Mouse (Mus musculus) intestine, postnatal 0 days (tissue): ENCODE data around the gene Ndufs1. TPM values are rescaled to one million over a fixed set of nuclear protein-coding genes. Genes with fewer than 3 reads are reported as not detected.
A peak's percentile ranks its signal among the peaks of the same experiment; 100 is the strongest.

Experiments used
- ATAC-seq: fragments of 200-750 bp; cut with Nextera tagmentation; 2 replicates; pipeline ENCODE4 v1.8.0; 2017; ENCODE audit warnings: mild to moderate bottlenecking, moderate TSS enrichment, moderate library complexity
- H3K27ac ChIP-seq: fragments of 300-500 bp; sonication (generic); 2 replicates; pipeline ENCODE4 v1.5.1; 2014; ENCODE audit warnings: mild to moderate bottlenecking, low read depth, low read length, moderate library complexity
- H3K27me3 ChIP-seq: fragments of 300-500 bp; sonication (generic); replicated peaks from 2 replicates; pipeline ENCODE4 v1.6.1; 2014; ENCODE audit warnings: low read length, mixed read lengths; ENCODE audit not compliant: control insufficient read depth, insufficient read depth
- H3K36me3 ChIP-seq: fragments of 300-500 bp; sonication (generic); 2 replicates; pipeline ENCODE4 v1.6.1; 2014; ENCODE audit warnings: mild to moderate bottlenecking, moderate library complexity; ENCODE audit not compliant: control insufficient read depth, insufficient read depth
- H3K4me1 ChIP-seq: fragments of 300-500 bp; sonication (generic); replicated peaks from 2 replicates; pipeline ENCODE4 v1.6.1; 2014; ENCODE audit warnings: antibody characterized with exemption, low read length, mixed read lengths; ENCODE audit not compliant: control insufficient read depth, insufficient read depth
- H3K4me2 ChIP-seq: fragments of 300-500 bp; sonication (generic); replicated peaks from 2 replicates; pipeline ENCODE4 v1.6.1; 2014; ENCODE audit warnings: low read depth, mild to moderate bottlenecking, moderate library complexity
- H3K4me3 ChIP-seq: fragments of 300-500 bp; sonication (generic); 2 replicates; pipeline ENCODE4 v1.5.1; 2014; ENCODE audit warnings: low read depth, low read length
- H3K9ac ChIP-seq: fragments of 300-500 bp; sonication (generic); 2 replicates; pipeline ENCODE4 v1.6.1; 2014; ENCODE audit warnings: mild to moderate bottlenecking, low read depth, low read length
- H3K9me3 ChIP-seq: fragments of 300-500 bp; sonication (generic); 2 replicates; pipeline ENCODE4 v1.6.1; 2016; ENCODE audit warnings: mixed run types; ENCODE audit not compliant: control insufficient read depth
- CTCF ChIP-seq: sonication (generic); IDR thresholded peaks from 2 replicates; pipeline ENCODE4 v1.5.1; 2016; ENCODE audit warnings: low read depth, mild to moderate bottlenecking, control low read depth, antibody characterized with exemption, moderate library complexity
- WGBS: fragments of 180-500 bp; shearing (Covaris S2); extraction: QIAGEN DNeasy Blood & Tissue Kit; methylation state at CpG from one replicate; pipeline ENCODE4 v1.1.7; 2014; 5-methylcytosine and 5-hydroxymethylcytosine counted together
- polyA plus RNA-seq: library from polyadenylated mRNA; unstranded; fragments of >200 nt; fragmentation: Nextera tagmentation; extraction: Ambion mirVana; gene quantifications from 2 replicates; pipeline ENCODE4 v1.2.1, GENCODE M21; 2015

The Ndufs1 gene
- polyA plus RNA-seq, 1 experiment from 2014 or later: 129 TPM

DNA sequence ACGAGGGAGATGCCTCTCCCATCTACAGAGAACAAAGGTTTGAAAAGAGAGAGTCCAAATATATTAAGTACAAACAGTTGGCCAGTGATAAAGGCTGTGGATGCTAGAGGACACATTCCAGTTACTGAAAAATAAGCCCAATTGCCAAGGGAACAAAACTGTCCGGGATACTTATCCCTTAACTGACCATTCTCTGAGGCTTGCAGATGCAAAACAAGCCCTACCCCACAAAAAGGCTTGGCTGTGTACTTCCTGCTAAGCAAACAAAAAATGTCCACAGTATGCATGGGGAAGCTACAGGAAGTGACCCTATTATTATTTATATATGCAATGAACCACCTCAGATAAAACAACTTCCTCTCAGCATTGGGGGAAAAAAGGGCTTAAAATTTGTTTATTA is 38.7 kb downstream of the Ndufs1 start:
- TF ChIP-seq CTCF: no peak
- no peak for ATAC-seq
- 73% methylated on average over 2 of the region's 2 CpGs for WGBS

DNA sequence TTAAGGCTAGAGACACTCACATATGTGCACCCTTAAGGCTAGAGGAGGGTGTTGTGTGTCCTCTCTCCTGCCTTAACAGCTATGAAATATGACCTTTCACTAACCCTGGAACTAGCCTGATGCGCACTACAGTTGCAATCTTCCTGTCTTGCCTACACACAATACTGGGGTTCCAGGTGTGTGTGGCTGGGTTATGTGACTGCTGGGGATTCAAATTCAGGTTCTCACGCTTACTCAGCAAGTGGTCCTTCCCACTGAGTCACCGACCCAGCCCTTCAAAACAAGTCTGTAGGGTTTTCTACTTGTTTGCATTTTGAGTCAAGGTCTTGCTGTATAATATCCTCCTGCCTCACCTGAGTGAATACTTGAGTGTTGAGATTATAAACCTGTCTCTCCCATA is 42.1 kb downstream of the Ndufs1 start:
- Histone ChIP-seq H3K9me3 (no peaks in the 10 kb centered on the region), H3K4me2 (no peak overlapping the region), H3K27ac (no peak overlapping the region), H3K27me3 (no peaks in the 10 kb centered on the region), H3K4me1 (no peaks in the 10 kb centered on the region), H3K36me3 (peaks cover 6% of the 10 kb centered on the region), H3K9ac (no peak overlapping the region), H3K4me3 (no peak overlapping the region)
- TF ChIP-seq CTCF: no peak
- WGBS: 80% methylated on average over 3 of the region's 3 CpGs
- ATAC-seq: no peak

More for the DNA sequence above, 38.7 kb downstream of the Ndufs1 start:
- H3K4me1 ChIP-seq: no peaks in the 10 kb centered on the region
- H3K4me2 ChIP-seq: no peak overlapping the region
- no peak overlapping the region for H3K27ac ChIP-seq
- no peak overlapping the region for H3K9ac ChIP-seq
- H3K27me3 ChIP-seq: no peaks in the 10 kb centered on the region
- H3K36me3 ChIP-seq: peaks cover 24% of the 10 kb centered on the region
- H3K4me3 ChIP-seq: no peak overlapping the region
- H3K9me3 ChIP-seq: no peaks in the 10 kb centered on the region

DNA sequence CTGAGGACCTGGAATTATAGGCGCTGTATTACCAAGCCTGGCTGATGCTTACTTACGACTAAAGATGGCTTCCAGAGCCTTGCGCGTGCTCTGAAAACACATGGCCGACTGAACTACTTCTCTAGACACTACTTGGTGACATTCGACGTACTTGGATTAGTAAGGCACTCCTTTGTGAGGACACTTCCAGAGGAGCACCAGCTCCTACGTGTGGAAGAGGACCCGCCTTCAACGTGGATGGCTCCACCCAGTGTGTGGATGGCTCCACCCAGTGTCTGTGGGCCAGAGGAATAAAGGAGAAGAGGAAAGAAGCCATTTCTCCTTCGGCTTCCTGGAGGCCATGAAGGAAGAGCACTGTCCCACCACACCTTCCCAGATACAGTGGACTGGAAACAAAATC is 44.9 kb downstream of the Ndufs1 start:
- Histone ChIP-seq H3K4me2 (no peak overlapping the region), H3K9me3 (no peaks in the 10 kb centered on the region), H3K4me1 (no peaks in the 10 kb centered on the region; the same call in 1 of the 2 replicates), H3K27ac (no peak overlapping the region), H3K9ac (no peak overlapping the region), H3K36me3 (no peaks in the 10 kb centered on the region), H3K4me3 (no peak overlapping the region), H3K27me3 (no peaks in the 10 kb centered on the region)
- TF ChIP-seq CTCF: no peak
- ATAC-seq: no peak
- 89% methylated on average over 11 of the region's 11 CpGs for WGBS

DNA sequence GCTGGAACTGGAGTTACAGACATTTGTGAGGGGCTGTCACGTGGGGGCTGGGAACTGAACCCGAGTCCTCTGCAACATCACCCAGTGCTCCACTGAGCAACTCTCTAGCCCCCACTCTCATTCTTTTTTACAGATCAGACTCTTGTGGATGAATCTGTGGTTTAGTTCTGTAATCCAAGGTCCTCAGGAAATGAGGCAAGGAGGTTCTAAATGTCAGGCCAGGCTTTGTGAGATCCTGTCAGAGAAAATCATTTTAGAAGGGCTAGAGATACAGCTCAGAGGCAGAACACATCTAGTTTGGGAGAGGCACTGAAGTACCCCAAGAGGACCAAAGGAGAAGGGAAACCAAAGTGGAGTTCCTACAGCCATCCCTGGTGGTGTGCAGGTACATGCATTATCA is 45.8 kb downstream of the Ndufs1 start:
- Histone ChIP-seq H3K36me3 (no peaks in the 10 kb centered on the region), H3K9ac (no peak overlapping the region), H3K4me3 (no peak overlapping the region), H3K9me3 (no peaks in the 10 kb centered on the region), H3K27ac (no peak overlapping the region), H3K27me3 (no peaks in the 10 kb centered on the region), H3K4me1 (no peaks in the 10 kb centered on the region; the same call in 1 of the 2 replicates), H3K4me2 (no peak overlapping the region)
- TF ChIP-seq CTCF: no peak
- no peak for ATAC-seq
- 87% methylated on average over 2 of the region's 2 CpGs for WGBS

DNA sequence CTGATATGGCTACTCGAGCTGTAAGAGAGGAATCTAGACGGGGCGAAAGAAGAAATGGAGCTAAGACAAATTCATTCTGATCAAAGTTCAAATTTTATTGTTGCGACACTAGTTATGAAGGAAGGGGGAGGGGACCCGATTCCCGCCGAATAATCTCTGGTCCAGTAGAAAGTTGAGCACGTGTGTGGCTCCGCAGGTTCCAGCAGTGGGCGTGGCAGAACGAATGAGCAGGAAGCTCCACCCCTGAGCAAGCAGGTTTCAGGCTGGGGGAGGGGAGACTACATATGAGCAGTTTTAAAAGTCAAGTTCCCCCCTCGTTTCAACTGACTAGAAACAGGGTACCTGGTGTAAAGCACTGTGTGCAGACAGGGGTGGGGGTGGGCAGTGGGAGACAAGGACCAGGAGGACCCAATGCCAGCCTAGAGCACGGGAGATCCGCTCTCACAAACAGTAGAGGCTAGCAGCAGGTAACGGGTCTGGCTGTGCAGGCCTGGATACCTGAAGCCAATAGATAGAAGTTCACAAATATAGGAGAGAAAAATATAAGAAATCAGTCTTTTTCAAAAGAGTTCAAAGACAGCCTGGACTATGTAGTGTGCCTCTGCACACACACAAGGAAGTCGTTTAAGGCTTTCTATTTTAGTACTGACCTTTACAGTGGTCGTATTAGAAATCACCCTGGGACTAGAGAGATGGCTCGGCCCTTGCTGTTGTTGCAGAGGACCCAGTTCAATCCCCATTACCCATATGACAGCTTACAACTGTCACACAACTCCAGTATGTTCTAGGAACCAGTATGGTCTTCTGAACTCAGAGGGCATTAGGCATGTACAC is 46.6 kb downstream of the Ndufs1 start:
- 7% methylated on average over 18 of the region's 18 CpGs for WGBS
- H3K36me3 ChIP-seq: no peaks in the 10 kb centered on the region
- peak overlapping the region; percentile 64 for H3K4me2 ChIP-seq
- H3K27ac ChIP-seq: peak overlapping the region; percentile 57; the same call in 1 of the 2 replicates
- H3K9ac ChIP-seq: 0 out of 2 replicates have a peak overlapping the region, but pooled peaks have one; percentile 11
- peak overlapping the region; percentile 24 for H3K4me3 ChIP-seq
- TF ChIP-seq CTCF: no peak
- peak; percentile 65 for ATAC-seq
- no peaks in the 10 kb centered on the region for H3K27me3 ChIP-seq
- no peaks in the 10 kb centered on the region for H3K9me3 ChIP-seq
- no peaks in the 10 kb centered on the region; the same call in 1 of the 2 replicates for H3K4me1 ChIP-seq

DNA sequence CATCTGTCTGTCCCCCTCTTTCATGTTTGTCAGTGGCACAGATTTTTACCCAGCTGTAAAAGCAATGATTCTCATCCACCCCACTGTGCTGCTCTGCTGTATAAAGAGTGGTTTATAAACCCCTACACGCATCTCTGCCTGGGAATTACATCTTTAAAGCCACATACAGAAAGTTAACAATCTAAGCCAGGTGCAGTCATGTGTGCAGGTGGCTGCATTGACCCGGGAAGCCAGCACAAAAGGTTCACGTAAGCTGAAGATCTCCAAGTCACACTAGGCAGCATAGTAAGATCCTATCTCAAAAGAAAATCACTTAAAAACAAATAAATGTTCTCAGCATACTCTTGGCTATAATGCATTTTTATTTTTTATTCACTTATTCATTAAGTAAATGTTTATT is 47.4 kb downstream of the Ndufs1 start:
- WGBS: 28% methylated on average over 3 of the region's 3 CpGs
- TF ChIP-seq CTCF: no peak
- peak; percentile 64 for ATAC-seq
- Histone ChIP-seq H3K4me2 (peak overlapping the region; percentile 64), H3K9ac (no peak overlapping the region; the same call in 1 of the 2 replicates), H3K4me3 (no peak overlapping the region), H3K36me3 (no peaks in the 10 kb centered on the region), H3K9me3 (no peaks in the 10 kb centered on the region), H3K27me3 (no peaks in the 10 kb centered on the region), H3K4me1 (no peaks in the 10 kb centered on the region; the same call in 1 of the 2 replicates), H3K27ac (peak overlapping the region; percentile 9; the same call in 1 of the 2 replicates)
